Mouse (Mus musculus) intestine, postnatal 0 days (tissue): ENCODE measurements around the gene Gapdhs. TPM values are rescaled to one million over a fixed set of nuclear protein-coding genes. Genes with fewer than 3 reads are reported as not detected.

ENCODE experiments used
- ATAC-seq: fragments of 200-750 bp; cut with Nextera tagmentation; 2 replicates; pipeline ENCODE4 v1.8.0; 2017; ENCODE audit warnings: mild to moderate bottlenecking, moderate TSS enrichment, moderate library complexity
- H3K27ac ChIP-seq: fragments of 300-500 bp; sonication (generic); 2 replicates; pipeline ENCODE4 v1.5.1; 2014; ENCODE audit warnings: mild to moderate bottlenecking, low read depth, low read length, moderate library complexity
- H3K27me3 ChIP-seq: fragments of 300-500 bp; sonication (generic); replicated peaks from 2 replicates; pipeline ENCODE4 v1.6.1; 2014; ENCODE audit warnings: low read length, mixed read lengths; ENCODE audit not compliant: control insufficient read depth, insufficient read depth
- H3K36me3 ChIP-seq: fragments of 300-500 bp; sonication (generic); 2 replicates; pipeline ENCODE4 v1.6.1; 2014; ENCODE audit warnings: mild to moderate bottlenecking, moderate library complexity; ENCODE audit not compliant: control insufficient read depth, insufficient read depth
- H3K4me1 ChIP-seq: fragments of 300-500 bp; sonication (generic); replicated peaks from 2 replicates; pipeline ENCODE4 v1.6.1; 2014; ENCODE audit warnings: antibody characterized with exemption, low read length, mixed read lengths; ENCODE audit not compliant: control insufficient read depth, insufficient read depth
- H3K4me2 ChIP-seq: fragments of 300-500 bp; sonication (generic); replicated peaks from 2 replicates; pipeline ENCODE4 v1.6.1; 2014; ENCODE audit warnings: low read depth, mild to moderate bottlenecking, moderate library complexity
- H3K4me3 ChIP-seq: fragments of 300-500 bp; sonication (generic); 2 replicates; pipeline ENCODE4 v1.5.1; 2014; ENCODE audit warnings: low read depth, low read length
- H3K9ac ChIP-seq: fragments of 300-500 bp; sonication (generic); 2 replicates; pipeline ENCODE4 v1.6.1; 2014; ENCODE audit warnings: mild to moderate bottlenecking, low read depth, low read length
- H3K9me3 ChIP-seq: fragments of 300-500 bp; sonication (generic); 2 replicates; pipeline ENCODE4 v1.6.1; 2016; ENCODE audit warnings: mixed run types; ENCODE audit not compliant: control insufficient read depth
- CTCF ChIP-seq: sonication (generic); IDR thresholded peaks from 2 replicates; pipeline ENCODE4 v1.5.1; 2016; ENCODE audit warnings: low read depth, mild to moderate bottlenecking, control low read depth, antibody characterized with exemption, moderate library complexity
- WGBS: fragments of 180-500 bp; shearing (Covaris S2); extraction: QIAGEN DNeasy Blood & Tissue Kit; methylation state at CpG from one replicate; pipeline ENCODE4 v1.1.7; 2014; 5-methylcytosine and 5-hydroxymethylcytosine counted together
- polyA plus RNA-seq: library from polyadenylated mRNA; unstranded; fragments of >200 nt; fragmentation: Nextera tagmentation; extraction: Ambion mirVana; gene quantifications from 2 replicates; pipeline ENCODE4 v1.2.1, GENCODE M21; 2015

Gapdhs gene
- polyA plus RNA-seq, 1 experiment from 2014 or later, result not detected

DNA sequence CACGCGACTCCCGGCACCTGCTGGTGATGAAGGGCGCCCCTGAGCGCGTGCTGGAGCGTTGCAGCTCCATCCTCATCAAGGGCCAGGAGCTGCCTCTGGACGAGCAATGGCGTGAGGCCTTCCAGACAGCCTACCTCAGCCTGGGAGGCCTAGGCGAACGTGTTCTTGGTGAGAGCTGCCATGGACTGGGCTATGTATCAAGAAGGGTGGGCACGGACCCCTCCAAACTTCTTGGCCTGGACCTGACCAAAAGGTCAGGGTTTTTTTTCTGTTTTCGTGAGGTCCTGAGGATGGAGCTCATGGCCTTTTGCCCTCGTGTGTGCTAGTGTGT, 25.8 kb downstream of the Gapdhs start:
- H3K36me3 ChIP-seq, result no peaks in the 10 kb centered on the region
- no peak overlapping the region for H3K9ac ChIP-seq
- WGBS, result 11% methylated on average over 14 of the region's 14 CpGs
- H3K27ac ChIP-seq, result no peak overlapping the region
- peak; percentile 59 for TF ChIP-seq CTCF
- no peaks in the 10 kb centered on the region for H3K9me3 ChIP-seq
- ATAC-seq, result 0 out of 2 replicates have a peak, but pooled peaks have one; percentile 1
- H3K4me3 ChIP-seq, result peak overlapping the region; percentile 26
- H3K27me3 ChIP-seq, result no peaks in the 10 kb centered on the region
- peak overlapping the region; percentile 66 for H3K4me2 ChIP-seq
- no peaks in the 10 kb centered on the region for H3K4me1 ChIP-seq

DNA sequence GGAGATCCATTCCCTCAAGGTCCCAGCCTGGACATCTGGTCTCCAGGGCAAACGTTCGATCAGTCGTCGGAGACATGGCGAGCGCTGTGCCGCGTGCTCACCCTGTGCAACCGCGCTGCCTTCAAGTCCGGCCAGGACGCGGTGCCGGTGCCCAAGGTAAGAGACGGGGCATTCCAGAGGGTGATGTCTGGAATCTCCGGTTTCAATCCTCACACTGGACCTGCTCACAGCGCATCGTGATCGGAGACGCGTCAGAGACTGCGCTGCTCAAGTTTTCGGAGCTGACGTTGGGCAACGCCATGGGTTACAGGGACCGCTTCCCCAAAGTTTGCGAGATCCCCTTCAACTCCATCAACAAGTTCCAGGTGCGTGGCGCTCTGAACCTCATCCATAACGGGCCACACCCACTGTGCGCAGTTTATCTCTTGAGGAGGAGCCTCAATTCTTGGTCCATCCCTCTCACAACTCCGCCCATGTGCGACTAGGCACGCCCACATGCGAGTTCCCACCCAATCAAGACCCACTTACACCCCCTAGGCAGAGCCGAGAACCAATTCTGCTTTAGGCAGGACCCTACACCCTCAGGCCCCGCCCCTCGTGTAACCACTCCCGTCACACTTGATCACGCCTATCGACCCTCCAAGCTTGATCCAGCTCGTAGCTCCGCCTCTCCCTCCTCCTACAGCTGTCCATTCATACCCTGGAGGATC, 26.3 kb downstream of the Gapdhs start:
- TF ChIP-seq CTCF, result no peak
- Histone ChIP-seq H3K4me2 (peak overlapping the region; percentile 66), H3K4me1 (no peaks in the 10 kb centered on the region), H3K36me3 (no peaks in the 10 kb centered on the region), H3K9ac (no peak overlapping the region), H3K9me3 (no peaks in the 10 kb centered on the region), H3K27me3 (no peaks in the 10 kb centered on the region), H3K27ac (no peak overlapping the region), H3K4me3 (peak overlapping the region; percentile 26)
- ATAC-seq, result peak; percentile 90
- WGBS, result 4% methylated on average over 43 of the region's 43 CpGs

DNA sequence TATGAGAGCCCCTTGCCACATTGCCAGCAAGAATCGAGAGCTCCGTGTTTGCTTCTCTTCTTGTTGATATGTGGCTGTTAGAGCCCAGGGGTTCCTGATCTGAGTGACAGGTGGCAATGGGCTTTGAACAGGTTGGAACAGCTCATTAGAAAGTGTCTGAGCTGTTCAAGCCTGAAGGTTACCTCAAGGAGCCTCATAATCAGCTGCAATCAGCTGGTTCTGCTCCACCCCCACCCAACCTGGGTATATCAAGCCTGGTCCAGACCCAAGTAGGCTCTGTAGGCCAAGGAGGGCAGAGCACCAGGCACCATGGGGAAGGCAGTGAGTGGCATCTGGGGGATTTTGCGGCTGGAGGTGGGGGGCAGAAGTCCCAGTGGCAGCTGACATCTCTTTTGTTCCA, 31.5 kb downstream of the Gapdhs start, which contains the start of gene Atp4a:
Gene Atp4a, plus strand, starts transcription at position 268 of the 400 bp plus-strand sequence.
- WGBS, result 76% methylated on average over 3 of the region's 3 CpGs
- TF ChIP-seq CTCF, result no peak
- no peak for ATAC-seq

DNA sequence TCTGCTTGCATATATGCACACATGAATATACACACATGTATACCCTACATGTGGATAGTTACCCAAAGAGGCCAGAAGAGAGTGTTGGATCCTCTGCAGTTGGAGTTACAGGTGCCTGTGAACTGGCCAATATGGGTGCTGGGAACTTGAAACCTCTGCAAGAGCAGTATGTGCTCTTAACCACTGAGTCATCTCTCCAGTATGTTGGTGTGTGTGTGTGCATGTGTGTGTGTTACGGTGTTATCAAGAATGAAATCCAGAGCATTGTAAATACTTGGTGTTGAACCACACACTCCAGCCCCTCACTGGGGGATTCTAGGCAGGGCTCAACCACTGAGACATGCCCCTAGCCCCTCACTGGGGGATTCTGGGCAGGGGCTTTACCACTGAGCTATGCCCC, 36.0 kb downstream of the Gapdhs start:
- Histone ChIP-seq H3K36me3 (no peaks in the 10 kb centered on the region), H3K27ac (peak overlapping the region; percentile 83; the same call in 1 of the 2 replicates), H3K9me3 (no peaks in the 10 kb centered on the region), H3K4me2 (no peak overlapping the region), H3K27me3 (no peaks in the 10 kb centered on the region), H3K9ac (no peak overlapping the region), H3K4me3 (no peak overlapping the region), H3K4me1 (peaks cover 13% of the 10 kb centered on the region; the same call in 1 of the 2 replicates)
- WGBS, result 62% methylated on average over 1 of the region's 1 CpGs
- TF ChIP-seq CTCF, result no peak
- ATAC-seq, result no peak

More for the DNA sequence above, 31.5 kb downstream of the Gapdhs start, which contains the start of gene Atp4a:
- no peak within 1 kb of the TSS for H3K4me3 ChIP-seq
- no peak within 1 kb of the TSS for H3K27ac ChIP-seq
- no peaks in the 10 kb centered on the region for H3K36me3 ChIP-seq
- H3K9ac ChIP-seq, result no peak within 1 kb of the TSS
- no peaks in the 10 kb centered on the region for H3K27me3 ChIP-seq
- H3K4me2 ChIP-seq, result no peak within 1 kb of the TSS
- peaks cover 11% of the 10 kb centered on the region; the same call in 1 of the 2 replicates for H3K4me1 ChIP-seq
- H3K9me3 ChIP-seq, result no peaks in the 10 kb centered on the region

- no peaks in the 10 kb centered on the region for H3K9me3 ChIP-seq
- peak overlapping the region; percentile 83 for H3K27ac ChIP-seq
- peaks cover 12% of the 10 kb centered on the region; the same call in 1 of the 2 replicates for H3K4me1 ChIP-seq
- H3K36me3 ChIP-seq, result no peaks in the 10 kb centered on the region
- peak; percentile 96 for ATAC-seq
- no peak overlapping the region for H3K4me3 ChIP-seq
- TF ChIP-seq CTCF, result no peak
- H3K4me2 ChIP-seq, result peak overlapping the region; percentile 24; the same call in 1 of the 2 replicates
- H3K27me3 ChIP-seq, result no peaks in the 10 kb centered on the region
- H3K9ac ChIP-seq, result no peak overlapping the region
- WGBS, result 39% methylated on average over 8 of the region's 8 CpGs
Observed at GRCm38 (mm10) chr7:30706214-30706882, 37.1 kb downstream of the Gapdhs start.

DNA sequence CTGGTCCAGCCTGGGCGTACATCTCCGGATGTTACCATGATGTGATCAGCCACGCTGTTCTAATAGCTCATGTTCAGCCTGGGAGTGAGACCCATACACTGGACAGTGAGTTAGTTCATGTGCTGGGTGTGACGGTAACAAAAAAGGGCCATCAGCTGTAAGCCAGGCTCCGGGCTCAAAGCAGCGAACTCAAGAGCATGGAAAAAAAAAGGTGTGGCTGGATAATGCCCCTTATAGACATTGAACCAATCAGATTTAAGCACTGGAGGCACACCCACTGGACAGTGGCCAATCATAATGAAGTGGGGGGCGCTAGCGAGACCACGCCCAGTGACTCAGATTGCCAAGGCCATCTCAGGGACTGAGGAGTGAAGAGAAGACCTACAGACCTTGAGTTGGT, 44.9 kb downstream of the Gapdhs start, which contains the start of gene 2200002J24Rik:
Gene 2200002J24Rik, plus strand, starts transcription at position 338 of the 400 bp plus-strand sequence.
- Histone ChIP-seq H3K27me3 (no peaks in the 10 kb centered on the region), H3K4me2 (no peak within 1 kb of the TSS), H3K9me3 (no peaks in the 10 kb centered on the region), H3K4me3 (no peak within 1 kb of the TSS), H3K27ac (no peak within 1 kb of the TSS), H3K9ac (no peak within 1 kb of the TSS), H3K4me1 (no peaks in the 10 kb centered on the region), H3K36me3 (no peaks in the 10 kb centered on the region)
- WGBS, result 34% methylated on average over 9 of the region's 9 CpGs
- peak; percentile 94 for ATAC-seq
- no peak for TF ChIP-seq CTCF
